Mouse (Mus musculus) kidney, embryonic 16.5 days (tissue): Measurements from ENCODE around the gene Idnk. TPM values are rescaled to one million over a fixed set of nuclear protein-coding genes. Genes with fewer than 3 reads are reported as not detected.

Experiments
- ATAC-seq: fragments of 200-750 bp; cut with Nextera tagmentation; 2 replicates; pipeline ENCODE4 v1.8.0; 2017; ENCODE audit warnings: moderate TSS enrichment; ENCODE audit not compliant: low FRiP score, low TSS enrichment
- H3K27ac ChIP-seq: fragments of 300-500 bp; sonication (generic); 2 replicates; pipeline ENCODE4 v1.5.1; 2014; ENCODE audit warnings: low read length
- H3K27me3 ChIP-seq: fragments of 300-500 bp; sonication (generic); 2 replicates; pipeline ENCODE4 v1.6.1; 2014; ENCODE audit warnings: low read length, control low read depth, mixed read lengths; ENCODE audit not compliant: insufficient read depth
- H3K36me3 ChIP-seq: fragments of 300-500 bp; sonication (generic); 2 replicates; pipeline ENCODE4 v1.6.1; 2014; ENCODE audit warnings: low read length, control low read depth, mixed read lengths; ENCODE audit not compliant: insufficient read depth
- H3K4me1 ChIP-seq: fragments of 300-500 bp; sonication (generic); 2 replicates; pipeline ENCODE4 v1.6.1; 2014; ENCODE audit warnings: low read length, control low read depth, mixed read lengths; ENCODE audit not compliant: insufficient read depth
- H3K4me2 ChIP-seq: fragments of 300-500 bp; sonication (generic); replicated peaks from 2 replicates; pipeline ENCODE4 v1.6.1; 2014; ENCODE audit warnings: low read depth, low read length
- H3K4me3 ChIP-seq: fragments of 300-500 bp; sonication (generic); 2 replicates; pipeline ENCODE4 v1.5.1; 2014; ENCODE audit warnings: mild to moderate bottlenecking, low read length
- H3K9ac ChIP-seq: fragments of 300-500 bp; sonication (generic); replicated peaks from 2 replicates; pipeline ENCODE4 v1.6.1; 2014; ENCODE audit warnings: low read length
- H3K9me3 ChIP-seq: fragments of 300-500 bp; sonication (generic); 2 replicates; pipeline ENCODE4 v1.6.1; 2016; ENCODE audit warnings: low read length, control low read depth
- WGBS: fragments of 180-500 bp; shearing (Covaris S2); extraction: QIAGEN DNeasy Blood & Tissue Kit; methylation state at CpG from one replicate; pipeline ENCODE4 v1.1.7; 2014; 5-methylcytosine and 5-hydroxymethylcytosine counted together
- polyA plus RNA-seq: library from polyadenylated mRNA; unstranded; fragments of >200 nt; fragmentation: Nextera tagmentation; extraction: Ambion mirVana; gene quantifications from 2 replicates; pipeline ENCODE4 v1.2.1, GENCODE M21; 2015

Gene Idnk
- polyA plus RNA-seq, 1 experiment from 2014 or later, result 38.6 TPM

DNA sequence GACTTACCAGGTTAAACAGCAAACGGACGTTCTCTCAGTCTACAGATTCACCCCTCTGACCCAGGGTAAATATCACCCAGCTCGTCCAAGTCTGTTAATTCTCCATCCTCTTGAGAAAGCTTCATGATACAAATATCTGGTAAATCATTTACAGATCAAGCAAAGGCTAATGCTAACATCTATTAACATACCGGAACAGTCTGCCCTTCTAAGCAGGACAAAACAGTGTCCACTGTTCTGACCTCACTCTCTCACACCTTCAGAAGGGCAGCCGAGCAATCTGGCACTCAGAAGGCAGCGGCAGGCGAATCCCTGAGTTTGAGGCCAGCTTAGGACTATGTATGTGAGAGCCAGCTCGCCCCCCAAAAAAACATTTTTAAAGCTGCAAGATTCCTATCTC lies 34.1 kb upstream of the Idnk start:
- Histone ChIP-seq H3K27ac (peak overlapping the region; percentile 79), H3K4me3 (no peak overlapping the region), H3K4me1 (peaks cover 38% of the 10 kb centered on the region), H3K4me2 (peak overlapping the region; percentile 13; the same call in 1 of the 2 replicates), H3K27me3 (no peaks in the 10 kb centered on the region), H3K9ac (no peak overlapping the region), H3K36me3 (peaks cover 3% of the 10 kb centered on the region; the same call in 1 of the 2 replicates), H3K9me3 (no peaks in the 10 kb centered on the region)
- peak; percentile 57 for ATAC-seq
- 43% methylated on average over 8 of the region's 8 CpGs for WGBS

DNA sequence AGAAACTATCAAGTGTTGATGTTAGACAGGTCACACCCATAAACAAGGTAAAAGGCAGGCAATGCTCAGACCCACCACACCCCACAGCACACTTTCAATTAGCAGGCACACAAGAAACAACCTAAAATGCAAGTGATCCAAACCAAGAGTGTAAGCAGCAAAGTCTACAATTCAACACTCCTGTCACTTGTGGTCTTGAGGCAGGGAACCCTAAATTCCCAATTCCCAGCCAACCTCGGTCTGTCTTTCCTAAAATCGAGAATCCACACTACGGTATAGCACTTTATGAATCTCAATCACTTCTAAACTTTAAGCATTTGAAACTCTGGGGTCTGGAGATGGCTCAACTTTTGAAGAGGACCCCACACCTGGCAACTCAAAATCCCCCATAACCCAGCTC lies 33.2 kb upstream of the Idnk start:
- Histone ChIP-seq H3K4me1 (peaks cover 38% of the 10 kb centered on the region), H3K27me3 (no peaks in the 10 kb centered on the region), H3K4me3 (no peak overlapping the region), H3K9ac (no peak overlapping the region; the same call in 1 of the 2 replicates), H3K36me3 (peaks cover 3% of the 10 kb centered on the region; the same call in 1 of the 2 replicates), H3K27ac (peak overlapping the region; percentile 45; the same call in 1 of the 2 replicates), H3K4me2 (no peak overlapping the region; the same call in 1 of the 2 replicates), H3K9me3 (no peaks in the 10 kb centered on the region)
- ATAC-seq, result no peak
- 82% methylated on average over 3 of the region's 3 CpGs for WGBS

DNA sequence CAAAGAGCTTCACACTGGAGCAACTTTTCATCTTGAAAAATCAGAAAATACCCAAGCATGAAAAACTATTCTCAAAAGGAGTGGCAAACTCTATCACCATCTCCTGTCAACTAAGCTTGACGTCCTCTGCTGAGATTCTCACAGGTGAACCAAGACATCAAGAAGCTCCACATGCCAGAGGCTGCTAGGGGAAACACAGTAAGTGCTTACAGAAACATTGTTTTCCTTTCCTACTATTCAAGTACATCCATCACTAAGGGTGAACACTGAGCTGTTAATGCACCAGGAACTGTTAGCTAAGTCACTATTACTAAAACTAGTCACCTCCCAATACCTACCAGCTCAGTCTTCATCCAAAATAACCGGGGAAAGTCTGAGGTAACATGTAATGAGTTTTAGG lies 32.5 kb upstream of the Idnk start:
- Histone ChIP-seq H3K4me3 (no peak overlapping the region), H3K9ac (no peak overlapping the region), H3K27ac (no peak overlapping the region), H3K4me1 (peaks cover 45% of the 10 kb centered on the region), H3K4me2 (no peak overlapping the region), H3K27me3 (no peaks in the 10 kb centered on the region), H3K36me3 (peaks cover 3% of the 10 kb centered on the region; the same call in 1 of the 2 replicates), H3K9me3 (no peaks in the 10 kb centered on the region)
- no peak for ATAC-seq
- 59% methylated on average over 2 of the region's 2 CpGs for WGBS

DNA sequence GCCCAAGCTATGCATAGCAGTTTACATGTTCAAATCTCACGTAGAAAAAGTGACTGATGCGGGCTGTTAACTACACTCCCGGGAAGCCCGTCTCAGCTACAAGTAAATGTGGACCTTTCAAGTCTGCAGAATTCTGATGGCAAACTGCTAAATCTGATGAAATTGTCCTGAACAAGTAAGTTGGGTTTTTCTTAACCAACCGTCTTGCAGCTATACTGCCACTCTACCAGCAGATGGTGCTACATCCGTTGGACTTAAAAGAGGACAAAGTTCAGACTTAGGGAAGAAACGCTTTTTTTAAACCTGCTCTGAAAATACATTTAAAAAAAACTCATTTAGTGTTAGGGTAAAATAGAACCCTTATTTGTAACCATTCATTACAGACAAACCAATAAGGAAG lies 31.3 kb upstream of the Idnk start:
- H3K27me3 ChIP-seq, result no peaks in the 10 kb centered on the region
- peak overlapping the region; percentile 63 for H3K9ac ChIP-seq
- H3K9me3 ChIP-seq, result no peaks in the 10 kb centered on the region
- no peak overlapping the region for H3K27ac ChIP-seq
- H3K36me3 ChIP-seq, result peaks cover 3% of the 10 kb centered on the region; the same call in 1 of the 2 replicates
- H3K4me3 ChIP-seq, result peak overlapping the region; percentile 92
- 21% methylated on average over 7 of the region's 7 CpGs for WGBS
- no peak for ATAC-seq
- H3K4me2 ChIP-seq, result peak overlapping the region; percentile 78
- H3K4me1 ChIP-seq, result peaks cover 46% of the 10 kb centered on the region

DNA sequence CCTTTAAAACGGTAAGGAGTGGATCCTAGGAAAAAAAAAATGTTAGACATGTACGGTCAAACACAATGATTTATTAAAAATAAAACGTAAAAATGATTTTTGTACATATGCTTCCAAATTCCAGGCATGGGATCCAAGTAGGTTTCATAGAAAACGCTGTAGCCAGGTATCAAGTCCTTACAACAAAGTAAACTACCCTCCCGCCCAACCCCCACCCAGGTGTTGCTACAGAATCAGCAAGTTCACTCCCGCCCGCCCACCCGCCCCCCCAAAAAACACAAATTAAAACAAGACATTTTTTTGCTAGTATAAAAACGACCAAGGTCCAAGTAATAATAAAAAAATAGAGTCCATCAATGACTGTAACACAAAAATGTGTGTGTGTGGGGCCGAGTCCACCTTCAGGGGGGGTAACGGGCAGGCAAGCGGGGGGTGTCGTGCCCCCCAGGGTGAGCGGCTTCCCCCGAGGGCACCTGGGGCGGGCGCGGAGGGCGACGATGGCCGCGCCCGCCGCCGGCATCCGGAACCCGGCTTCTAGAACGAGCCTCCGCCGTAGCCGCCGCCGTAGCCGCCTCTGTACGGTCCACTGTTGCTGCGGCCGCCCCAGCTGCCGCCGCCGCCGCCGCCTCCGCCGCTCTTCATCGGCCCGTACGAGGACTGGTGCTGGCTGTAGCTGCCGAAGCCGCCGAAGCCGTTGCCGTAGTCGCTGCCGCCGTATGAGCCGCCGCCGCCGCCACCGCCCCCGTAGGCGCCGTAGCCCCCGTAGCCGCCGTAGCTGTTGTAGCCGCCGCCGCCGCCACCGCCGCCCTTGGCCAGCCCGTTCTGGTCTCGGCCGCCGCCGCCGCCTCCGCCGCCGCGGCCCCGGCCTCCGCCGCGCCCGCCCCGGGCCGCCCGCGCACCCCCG lies 30.3 kb upstream of the Idnk start:
- H3K4me3 ChIP-seq, result peak overlapping the region; percentile 92
- no peaks in the 10 kb centered on the region for H3K9me3 ChIP-seq
- peak overlapping the region; percentile 78 for H3K4me2 ChIP-seq
- peaks cover 45% of the 10 kb centered on the region for H3K4me1 ChIP-seq
- peak overlapping the region; percentile 98 for H3K27ac ChIP-seq
- peak overlapping the region; percentile 100 for H3K9ac ChIP-seq
- no peaks in the 10 kb centered on the region for H3K27me3 ChIP-seq
- H3K36me3 ChIP-seq, result peaks cover 3% of the 10 kb centered on the region; the same call in 1 of the 2 replicates
- WGBS, result under 1% methylated on average over 35 of the region's 92 CpGs
- ATAC-seq, result no peak

DNA sequence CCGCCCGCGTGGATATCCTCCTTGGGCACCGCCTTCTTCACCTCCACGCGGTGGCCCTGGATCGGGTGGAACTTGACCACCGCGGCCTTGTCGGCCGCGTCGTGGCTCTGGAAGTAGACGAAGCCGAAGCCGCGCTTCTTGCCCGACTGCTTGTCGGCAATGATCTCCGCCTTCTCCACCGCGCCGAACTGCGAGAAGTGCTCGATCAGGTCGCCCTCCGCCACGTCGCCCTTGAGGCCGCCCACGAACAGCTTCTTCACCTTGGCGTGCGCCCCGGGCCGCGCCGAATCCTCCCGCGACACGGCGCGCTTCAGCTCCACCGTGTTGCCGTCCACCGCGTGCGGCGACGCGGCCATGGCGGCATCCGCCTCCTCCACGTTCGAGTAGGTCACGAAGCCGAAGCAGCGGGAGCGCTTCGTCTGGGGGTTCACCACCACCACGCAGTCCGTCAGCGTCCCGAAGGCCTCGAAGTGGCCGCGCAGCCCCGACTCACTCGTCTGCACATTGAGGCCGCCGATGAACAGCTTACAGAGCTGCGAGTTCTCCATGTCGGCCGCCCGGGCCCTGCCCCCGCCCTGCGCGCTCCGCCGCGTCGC lies 29.6 kb upstream of the Idnk start:
- Histone ChIP-seq H3K9me3 (no peaks in the 10 kb centered on the region), H3K4me1 (peaks cover 39% of the 10 kb centered on the region), H3K9ac (peak overlapping the region; percentile 100), H3K27ac (peak overlapping the region; percentile 98), H3K27me3 (no peaks in the 10 kb centered on the region), H3K36me3 (peaks cover 3% of the 10 kb centered on the region; the same call in 1 of the 2 replicates), H3K4me3 (peak overlapping the region; percentile 92), H3K4me2 (peak overlapping the region; percentile 78)
- peak; percentile 19 for ATAC-seq
- WGBS, result under 1% methylated on average over 60 of the region's 81 CpGs

DNA sequence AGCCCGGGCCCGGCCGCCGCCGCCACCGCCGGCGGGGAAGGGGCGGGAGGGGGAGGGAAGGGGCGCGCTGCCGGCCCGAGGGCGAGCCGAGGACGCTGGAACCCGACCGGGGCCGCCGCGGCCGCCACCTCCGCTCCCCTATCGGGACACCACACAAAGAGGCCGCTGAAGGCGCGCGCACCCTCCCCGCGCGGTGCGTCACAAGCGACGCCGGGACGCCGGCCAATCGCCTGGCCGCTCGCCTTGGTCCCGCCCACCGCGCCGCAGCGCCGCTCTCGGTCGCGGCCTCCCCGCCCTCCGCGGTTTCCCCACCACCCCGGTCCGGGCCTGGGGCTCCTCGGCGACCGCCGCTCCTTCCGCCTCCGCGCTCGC lies 29.1 kb upstream of the Idnk start, which contains the start of gene Hnrnpa0:
Gene Hnrnpa0 (minus strand): TSS at position 161 of the 372 bp plus-strand sequence.
- Histone ChIP-seq H3K4me3 (peak within 1 kb of the TSS; percentile 92), H3K4me1 (peaks cover 33% of the 10 kb centered on the region), H3K27ac (peak within 1 kb of the TSS; percentile 98), H3K9me3 (no peaks in the 10 kb centered on the region), H3K4me2 (peak within 1 kb of the TSS; percentile 78), H3K9ac (peak within 1 kb of the TSS; percentile 100), H3K27me3 (no peaks in the 10 kb centered on the region), H3K36me3 (peaks cover 3% of the 10 kb centered on the region; the same call in 1 of the 2 replicates)
- ATAC-seq, result peak; percentile 94
- under 1% methylated on average over 29 of the region's 62 CpGs for WGBS

DNA sequence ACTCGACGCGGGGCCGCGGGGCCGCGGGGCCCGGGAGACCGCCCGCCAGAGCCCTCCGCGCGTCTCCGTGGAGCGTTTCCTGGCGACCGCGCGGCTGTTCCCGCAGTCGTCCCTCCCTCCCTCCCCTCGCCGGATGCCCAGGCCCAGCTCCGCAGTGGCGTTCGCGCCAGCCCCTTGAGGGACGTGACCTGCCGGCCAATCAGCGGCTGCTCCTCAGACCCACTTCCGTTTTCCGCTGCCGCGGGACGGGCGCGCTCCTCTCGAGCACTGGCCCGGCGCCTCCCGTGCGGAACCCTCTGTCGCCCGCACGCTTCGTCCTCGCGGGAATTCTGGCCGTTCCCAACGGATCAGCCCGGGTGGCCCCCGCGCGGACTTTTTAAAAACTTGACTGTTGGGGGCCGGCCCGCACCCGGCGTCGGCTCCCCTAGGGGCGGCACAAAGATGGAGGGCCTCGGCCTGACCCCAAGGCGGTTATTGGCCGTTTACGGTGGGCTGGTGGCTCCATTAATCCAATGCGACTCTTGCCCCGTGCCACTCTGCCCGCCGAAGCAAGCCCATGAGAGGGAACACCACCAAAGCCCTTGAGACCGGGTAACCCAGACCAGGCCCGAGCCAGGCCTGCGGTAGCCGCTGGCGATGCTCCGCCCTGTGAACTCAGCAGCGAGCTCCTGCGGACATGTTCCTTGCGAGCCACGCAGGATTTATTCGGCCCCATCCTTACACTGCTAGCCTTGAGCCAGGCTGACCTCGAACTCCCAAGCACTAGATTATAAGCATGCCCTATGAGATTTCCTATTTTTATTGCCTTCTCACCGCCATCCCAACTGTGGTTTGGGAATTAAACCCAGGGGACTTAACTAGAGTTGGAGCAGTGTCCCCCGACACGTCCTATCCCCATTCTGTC lies 28.4 kb upstream of the Idnk start:
- peaks cover 3% of the 10 kb centered on the region; the same call in 1 of the 2 replicates for H3K36me3 ChIP-seq
- H3K9me3 ChIP-seq, result no peaks in the 10 kb centered on the region
- peaks cover 27% of the 10 kb centered on the region for H3K4me1 ChIP-seq
- peak overlapping the region; percentile 92 for H3K4me3 ChIP-seq
- peak; percentile 98 for ATAC-seq
- under 1% methylated on average over 73 of the region's 83 CpGs for WGBS
- peak overlapping the region; percentile 74 for H3K4me2 ChIP-seq
- H3K27me3 ChIP-seq, result no peaks in the 10 kb centered on the region
- H3K27ac ChIP-seq, result peak overlapping the region; percentile 98
- H3K9ac ChIP-seq, result peak overlapping the region; percentile 100

DNA sequence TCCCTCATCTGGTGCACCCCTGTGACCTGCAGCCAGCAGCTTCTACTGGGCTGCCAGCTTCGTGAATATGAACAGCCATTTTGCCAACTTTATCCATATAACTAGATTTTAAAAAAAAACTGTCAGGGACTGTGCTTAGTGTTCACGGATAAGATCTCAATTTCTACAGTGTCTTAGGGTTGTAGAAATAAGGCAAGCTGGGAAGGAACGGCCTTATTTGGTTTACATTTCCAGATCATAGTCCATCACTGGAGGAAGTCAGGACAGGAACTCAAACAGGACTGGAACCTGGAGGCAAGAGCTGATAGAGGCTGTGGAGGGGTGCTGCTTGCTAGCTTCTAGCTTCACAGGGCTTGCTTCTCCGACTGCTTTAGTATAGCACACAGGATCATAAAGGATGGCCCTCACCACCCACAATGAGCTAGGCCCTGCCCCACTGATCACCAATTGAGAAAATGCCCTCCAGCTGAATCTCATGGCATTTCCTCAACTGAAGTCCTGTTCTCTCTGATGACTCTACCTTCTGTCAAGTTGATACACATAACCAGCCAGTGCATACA lies 27.7 kb upstream of the Idnk start:
- Histone ChIP-seq H3K9ac (peak overlapping the region; percentile 100), H3K9me3 (no peaks in the 10 kb centered on the region), H3K4me2 (peak overlapping the region; percentile 74), H3K36me3 (peaks cover 3% of the 10 kb centered on the region; the same call in 1 of the 2 replicates), H3K27ac (peak overlapping the region; percentile 98), H3K4me3 (peak overlapping the region; percentile 92), H3K27me3 (no peaks in the 10 kb centered on the region), H3K4me1 (peaks cover 22% of the 10 kb centered on the region)
- 16% methylated on average over 4 of the region's 4 CpGs for WGBS
- ATAC-seq, result no peak
